Mouse (Mus musculus) heart, postnatal 10 days (tissue): ENCODE results near the gene Armc2. TPM values are rescaled to one million over a fixed set of nuclear protein-coding genes. Genes with fewer than 3 reads are reported as not detected.

Experiments used
- DNase-seq, 2 experiments: peaks; one replicate each; pipeline ENCODE4 v3.0.0; 2021
- intact Hi-C: fragments of 180-260 bp; cut with DNase I; formaldehyde crosslinking; loops from one replicate; pipeline ENCODE4 v1.15.1; 2025
- total RNA-seq, 2 experiments: library from RNA; stranded (reverse); gene quantifications; 2 replicates each; pipeline ENCODE4 v1.2.3; 2021

Gene Armc2
- total RNA-seq, 2 experiments from 2014 or later: 2.6 to 2.7 TPM

DNA sequence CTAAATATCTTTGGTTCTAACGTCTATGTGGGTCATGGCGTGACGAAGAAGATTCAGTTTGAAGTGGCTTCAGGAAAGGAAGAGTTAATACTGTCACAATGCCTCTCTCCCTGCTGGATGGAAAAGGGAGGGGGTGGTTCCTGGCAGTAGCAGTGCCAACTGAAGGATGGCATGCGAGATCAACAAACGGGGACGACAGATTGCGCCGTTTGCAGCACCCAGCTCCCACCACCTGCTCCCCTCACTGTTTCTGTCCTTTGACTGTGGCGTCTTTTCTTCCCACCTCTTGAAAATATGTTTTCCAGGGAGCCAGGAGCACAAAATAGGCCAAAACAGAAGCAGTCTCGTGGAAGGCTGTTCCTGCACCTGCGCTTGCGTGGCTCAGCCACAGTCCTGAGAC, 86.3 kb downstream of the Armc2 start:
- intact Hi-C loops: no loop called here
- peak; percentile 43 to 45 for DNase-seq

DNA sequence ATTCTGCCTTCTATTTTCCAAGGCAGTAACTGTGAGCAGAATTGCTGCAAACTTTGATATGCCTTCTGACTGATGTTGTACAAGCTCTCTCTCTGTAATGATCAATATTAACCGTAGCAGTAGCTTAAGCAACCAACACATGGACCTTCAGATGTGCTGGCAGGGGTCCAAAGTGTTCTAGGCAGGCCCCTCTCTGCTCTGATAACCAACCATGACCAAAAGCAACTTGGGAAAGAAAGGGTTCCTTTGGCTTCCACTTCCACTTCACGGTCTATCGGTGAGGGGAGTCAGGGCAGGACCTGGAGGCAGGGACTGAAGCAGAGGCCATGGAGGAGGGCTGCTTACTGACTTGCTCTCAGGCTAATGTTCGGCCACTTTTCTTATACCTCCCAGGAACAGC, 87.3 kb downstream of the Armc2 start:
- intact Hi-C loops: no loop called here
- no peak for DNase-seq

DNA sequence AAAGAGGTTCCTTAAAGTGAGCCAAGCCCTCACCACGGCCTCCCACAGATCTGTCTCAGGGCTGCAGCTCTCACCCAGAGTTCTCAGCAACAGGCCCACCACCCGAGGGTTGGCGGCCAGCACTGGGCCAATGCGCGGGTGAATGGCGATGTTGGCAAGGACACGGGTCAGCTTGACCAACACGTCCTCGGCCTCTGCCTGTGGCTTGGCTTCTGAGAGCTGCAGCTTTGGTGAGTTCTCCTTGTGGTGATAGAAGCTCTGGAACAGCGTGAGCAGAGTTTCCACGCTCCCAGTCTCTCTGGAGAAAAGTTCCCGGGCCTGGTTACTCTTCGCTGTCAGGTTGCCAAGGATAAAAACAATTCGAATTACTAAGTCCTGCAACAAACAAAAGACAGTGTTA, 91.5 kb downstream of the Armc2 start:
- intact Hi-C loops: no loop called here

GRCm38 (mm10) chr10:41912290-41912994, 105.8 kb downstream of the Armc2 start:
- no peak for DNase-seq

More for the DNA sequence above, 91.5 kb downstream of the Armc2 start:
- DNase-seq: no peak

GRCm38 (mm10) chr10:41908899-41909298, 109.3 kb downstream of the Armc2 start:
- DNase-seq: no peak
- intact Hi-C loops: no loop called here

More at GRCm38 (mm10) chr10:41912290-41912994, 105.8 kb downstream of the Armc2 start:
- intact Hi-C loops: no loop called here

DNA sequence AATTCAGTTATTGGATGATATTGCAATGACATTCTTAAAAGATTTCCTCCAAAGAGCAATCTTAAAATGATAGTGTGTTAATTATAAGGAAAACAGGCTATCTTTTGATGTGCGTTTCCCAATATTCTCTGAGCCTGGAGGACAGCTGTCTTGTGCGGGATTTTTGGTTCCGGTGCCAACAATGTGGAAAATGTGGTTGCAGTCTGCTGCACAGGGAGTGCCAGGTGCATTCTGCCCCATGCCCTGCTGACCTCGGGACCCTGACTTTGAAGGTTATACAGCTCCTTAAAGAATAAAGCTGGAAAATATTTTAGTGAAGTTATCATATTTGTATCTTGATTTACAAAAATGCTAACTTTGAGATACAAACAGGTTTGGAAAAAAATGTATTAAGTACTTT, 110.3 kb downstream of the Armc2 start:
- no peak for DNase-seq
- intact Hi-C loops: no loop called here

- DNase-seq: no peak
- intact Hi-C loops: no loop called here
Measured at GRCm38 (mm10) chr10:41907473-41907872, 110.8 kb downstream of the Armc2 start.

DNA sequence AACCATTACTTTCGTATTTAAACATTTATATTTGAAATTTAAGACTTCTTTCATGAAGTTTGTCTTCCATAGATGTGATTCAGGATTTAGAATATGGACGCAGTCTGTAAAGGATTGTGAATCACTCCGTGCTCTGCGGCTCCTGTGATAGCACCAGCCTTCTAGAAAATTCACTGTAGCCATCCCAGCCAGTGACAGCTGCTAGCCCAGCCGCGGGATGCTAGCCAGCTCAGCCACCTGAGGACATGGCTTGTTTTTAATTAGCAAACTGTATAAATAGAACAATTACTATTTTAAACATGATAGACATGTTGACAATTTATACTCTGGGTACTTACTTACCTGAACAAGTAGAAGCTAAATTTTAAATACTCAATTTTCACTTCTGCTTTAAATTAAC, 116.4 kb downstream of the Armc2 start:
- intact Hi-C loops: no loop called here
- peak; percentile 47 to 51 for DNase-seq

GRCm38 (mm10) chr10:41901456-41901855, 116.8 kb downstream of the Armc2 start:
- no peak for DNase-seq
- intact Hi-C loops: no loop called here

- DNase-seq: no peak
- intact Hi-C loops: no loop called here
Measured at GRCm38 (mm10) chr10:41896865-41897264, 121.4 kb downstream of the Armc2 start.

- DNase-seq: no peak
- intact Hi-C loops: no loop called here
Measured at GRCm38 (mm10) chr10:41896425-41896824, 121.8 kb downstream of the Armc2 start.

- peak; percentile 66 to 68 for DNase-seq
- intact Hi-C loops: no loop called here
Measured at GRCm38 (mm10) chr10:41893433-41894411, 124.5 kb downstream of the Armc2 start.

GRCm38 (mm10) chr10:41891312-41891711, 126.9 kb downstream of the Armc2 start:
- intact Hi-C loops: no loop called here
- DNase-seq: no peak

DNA sequence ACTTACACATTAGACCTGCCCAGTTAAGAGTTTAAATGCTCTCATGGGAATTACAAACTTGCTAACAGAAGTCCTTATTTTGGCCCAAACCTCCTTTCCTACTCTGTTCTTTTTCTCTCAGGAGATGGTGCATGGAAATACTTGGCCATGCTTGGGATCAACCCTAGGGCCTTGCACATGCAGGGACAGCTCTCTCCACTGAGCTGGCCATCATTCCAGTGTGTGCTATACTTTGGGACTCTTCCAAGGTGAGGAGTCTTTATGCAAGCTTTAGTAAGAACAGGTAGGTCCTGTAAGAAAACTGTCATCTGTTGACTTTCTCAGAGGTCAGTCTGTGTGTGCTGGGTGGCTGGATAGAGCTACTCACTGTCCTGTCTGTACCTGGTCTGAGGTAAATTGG, 127.7 kb downstream of the Armc2 start:
- no peak for DNase-seq
- intact Hi-C loops: no loop called here

GRCm38 (mm10) chr10:41889566-41889965, 128.7 kb downstream of the Armc2 start:
- intact Hi-C loops: loop anchor here (2.0 to 5.0 kb wide), 3 partner anchors 45 to 77 kb away; no protein-coding TSS in a partner anchor

DNA sequence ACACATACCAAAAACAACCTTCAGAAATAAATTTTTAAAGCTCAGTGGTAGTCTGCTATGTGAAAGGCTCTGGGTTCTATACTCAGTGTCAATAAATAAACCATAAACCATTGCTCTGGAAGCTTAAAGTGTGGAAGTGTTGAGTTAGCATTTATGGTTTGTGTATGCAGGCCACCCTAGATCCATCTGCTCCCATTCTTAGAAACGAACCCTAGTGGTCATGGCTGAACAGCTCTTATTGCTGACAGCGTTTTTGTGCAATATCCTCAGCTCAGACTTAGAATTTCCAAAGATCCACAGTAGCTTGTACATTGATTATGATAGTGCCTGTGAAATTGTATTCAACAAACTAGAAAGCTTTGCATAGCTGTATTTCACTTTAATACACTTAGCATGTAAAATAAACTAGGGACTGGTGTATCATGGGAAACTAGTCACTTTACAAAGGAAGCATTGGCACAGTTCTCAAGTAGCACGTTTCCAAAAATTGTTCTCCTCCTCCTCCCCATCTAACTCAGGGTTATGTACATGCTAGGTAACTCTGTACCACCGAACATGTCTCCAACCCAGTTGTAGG, 129.8 kb downstream of the Armc2 start:
- intact Hi-C loops: loop anchor here (2.0 to 5.0 kb wide), 3 partner anchors 46 to 76 kb away; no protein-coding TSS in a partner anchor
- DNase-seq: peak; percentile 55

More at GRCm38 (mm10) chr10:41889566-41889965, 128.7 kb downstream of the Armc2 start:
- peak in 1 of 2 experiments; percentile 49 for DNase-seq

DNA sequence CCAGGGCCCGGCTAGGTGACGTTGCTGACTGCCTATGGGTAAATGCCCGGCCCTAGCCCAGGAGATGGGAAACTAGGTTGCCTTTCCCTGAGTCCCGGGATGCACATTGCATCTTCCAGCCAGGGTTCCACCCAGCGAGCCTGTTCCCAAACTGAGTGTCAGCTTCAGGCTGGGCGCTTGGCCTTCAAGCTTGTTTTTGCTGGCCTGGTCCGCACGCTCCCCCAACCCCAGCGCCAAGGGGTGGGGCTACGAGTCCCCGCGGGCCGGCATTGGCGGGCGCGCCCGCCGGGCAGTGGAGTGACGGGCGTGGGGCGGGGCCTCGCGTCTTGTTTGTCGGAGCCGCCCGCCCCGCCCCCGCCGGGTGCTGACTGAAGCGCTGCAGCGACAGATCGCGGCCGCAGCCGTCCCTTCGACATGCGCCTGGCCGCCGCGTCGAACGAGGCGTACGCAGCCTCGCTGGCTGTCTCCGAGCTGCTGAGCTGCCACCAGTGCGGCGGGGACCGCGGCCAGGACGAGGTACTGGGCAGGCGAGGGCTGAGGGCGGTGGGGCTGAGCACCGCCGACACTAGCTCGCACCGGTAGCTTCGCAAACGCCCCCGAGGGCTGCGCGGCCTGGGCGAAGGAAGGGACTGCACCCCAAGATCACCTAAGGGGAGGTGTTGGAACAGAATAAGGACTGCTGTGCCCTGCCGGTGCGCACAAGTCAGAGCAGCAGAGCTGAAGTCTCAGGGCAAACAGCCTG, 131.0 kb downstream of the Armc2 start:
- intact Hi-C loops: loop anchor here (5.0 kb wide), 2 partner anchors 55 to 75 kb away; no protein-coding TSS in a partner anchor
- peak; percentile 98 for DNase-seq

- intact Hi-C loops: no loop called here
- DNase-seq: no peak
Measured at GRCm38 (mm10) chr10:41883741-41884575, 134.3 kb downstream of the Armc2 start.

DNA sequence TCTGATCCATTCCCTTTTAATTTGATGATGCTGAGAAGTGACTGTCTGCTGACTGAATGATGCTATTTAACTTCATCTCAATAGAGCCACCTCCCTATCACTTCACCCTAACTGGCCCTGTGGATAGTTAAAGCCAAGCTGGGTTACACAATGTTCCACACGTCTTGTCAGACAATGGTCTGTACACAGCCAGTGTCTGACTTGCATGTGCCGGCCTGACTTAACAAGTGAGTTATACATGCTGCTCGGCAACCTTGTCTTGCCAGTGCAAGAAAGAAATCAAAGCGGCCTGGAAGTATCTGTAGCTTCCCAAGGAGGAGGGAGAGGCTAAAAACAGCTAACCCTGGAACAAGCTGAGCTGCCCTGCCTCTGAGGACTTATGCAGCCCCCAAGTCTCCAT, 136.8 kb downstream of the Armc2 start:
- intact Hi-C loops: no loop called here
- DNase-seq: no peak
